Comparison of ENCODE assay signal across 28 mouse cellular contexts in genomic region chr17:47095191-47095590, GRCm38 (mm10).
"Had no signal": no experiment of that assay in that cellular context is flagged by ENCODE, and none has a peak within 500 bp of the region (broad histone marks: within the 10 kb centered on the region; RNA-seq: fewer than 3 reads in every experiment).

No protein-coding gene starts in this region.

- H3K27me3 ChIP-seq: embryonic facial prominence, embryonic 12.5 days; embryonic facial prominence, embryonic 13.5 days; embryonic facial prominence, embryonic 15.5 days; forebrain, embryonic 12.5 days; forebrain, embryonic 13.5 days; forebrain, embryonic 15.5 days had no signal

- H3K9ac ChIP-seq: embryonic facial prominence, embryonic 12.5 days; embryonic facial prominence, embryonic 13.5 days; embryonic facial prominence, embryonic 15.5 days; forebrain, embryonic 12.5 days; forebrain, embryonic 13.5 days; forebrain, embryonic 15.5 days; forebrain, postnatal 0 days had no signal

- H3K4me2 ChIP-seq: embryonic facial prominence, embryonic 12.5 days; embryonic facial prominence, embryonic 13.5 days; embryonic facial prominence, embryonic 15.5 days; forebrain, embryonic 12.5 days; forebrain, embryonic 13.5 days; forebrain, embryonic 15.5 days had no signal

- H3K36me3 ChIP-seq: embryonic facial prominence, embryonic 10.5 days; embryonic facial prominence, embryonic 12.5 days; embryonic facial prominence, embryonic 13.5 days; embryonic facial prominence, embryonic 15.5 days; forebrain, embryonic 10.5 days; forebrain, embryonic 12.5 days; forebrain, embryonic 15.5 days had no signal

- DNase-seq: cerebellum, adult 18-20 months; cerebellum, adult 2 months; cerebellum, adult 8-10 months; cerebellum, adult 9-10 months; cerebellum, adult 9-11 months; cerebellum, postnatal 10 days; cerebellum, postnatal 14 days; cerebellum, postnatal 25 days; cerebellum, postnatal 36 days; embryo, embryonic 11 days; forebrain, postnatal 0 days; gastrocnemius, adult 2 months; gastrocnemius, postnatal 10 days; gastrocnemius, postnatal 14 days; gastrocnemius, postnatal 25 days; gastrocnemius, postnatal 36 days; heart, adult 18-20 months had no signal

- H3K4me3 ChIP-seq: embryonic facial prominence, embryonic 10.5 days; embryonic facial prominence, embryonic 12.5 days; embryonic facial prominence, embryonic 13.5 days; embryonic facial prominence, embryonic 15.5 days; erythroblast, embryonic 14.5 days; forebrain, embryonic 10.5 days; forebrain, embryonic 12.5 days; forebrain, embryonic 13.5 days; forebrain, embryonic 15.5 days; gastrocnemius, adult 2 months had no signal

- H3K4me1 ChIP-seq: embryonic facial prominence, embryonic 10.5 days; embryonic facial prominence, embryonic 12.5 days; embryonic facial prominence, embryonic 13.5 days; embryonic facial prominence, embryonic 15.5 days; forebrain, embryonic 10.5 days; forebrain, embryonic 12.5 days; forebrain, embryonic 13.5 days; forebrain, embryonic 15.5 days had no signal

- H3K27ac ChIP-seq: embryonic facial prominence, embryonic 10.5 days; embryonic facial prominence, embryonic 12.5 days; embryonic facial prominence, embryonic 13.5 days; embryonic facial prominence, embryonic 15.5 days; forebrain, embryonic 10.5 days; forebrain, embryonic 12.5 days; forebrain, embryonic 13.5 days; forebrain, embryonic 15.5 days; gastrocnemius, adult 2 months had no signal

- ATAC-seq: forebrain, embryonic 13.5 days; forebrain, embryonic 14.5 days; forebrain, embryonic 15.5 days; forebrain, embryonic 16.5 days; forebrain, postnatal 0 days had no signal

- H3K9me3 ChIP-seq: embryonic facial prominence, embryonic 12.5 days; embryonic facial prominence, embryonic 13.5 days; embryonic facial prominence, embryonic 15.5 days; forebrain, embryonic 13.5 days; forebrain, embryonic 15.5 days had no signal
